Mouse (Mus musculus) E14TG2a.4 (cell line): ENCODE measurements at regions not wholly inside any gene's neighbourhood (a gene's known extent, or its start where the extent isn't known, plus 50 kb on each side); places are given as distances from the start of the nearest gene placed in this dataset.

ENCODE experiments used
- CTCF ChIP-seq: conservative IDR thresholded peaks from 2 replicates; pipeline ENCODE4 v1.5.1; 2014; ENCODE audit warnings: low read length
- POU5F1 ChIP-seq: IDR thresholded peaks from 2 replicates; pipeline ENCODE4 v1.6.1; 2014; ENCODE audit warnings: low read length, borderline replicate concordance

DNA sequence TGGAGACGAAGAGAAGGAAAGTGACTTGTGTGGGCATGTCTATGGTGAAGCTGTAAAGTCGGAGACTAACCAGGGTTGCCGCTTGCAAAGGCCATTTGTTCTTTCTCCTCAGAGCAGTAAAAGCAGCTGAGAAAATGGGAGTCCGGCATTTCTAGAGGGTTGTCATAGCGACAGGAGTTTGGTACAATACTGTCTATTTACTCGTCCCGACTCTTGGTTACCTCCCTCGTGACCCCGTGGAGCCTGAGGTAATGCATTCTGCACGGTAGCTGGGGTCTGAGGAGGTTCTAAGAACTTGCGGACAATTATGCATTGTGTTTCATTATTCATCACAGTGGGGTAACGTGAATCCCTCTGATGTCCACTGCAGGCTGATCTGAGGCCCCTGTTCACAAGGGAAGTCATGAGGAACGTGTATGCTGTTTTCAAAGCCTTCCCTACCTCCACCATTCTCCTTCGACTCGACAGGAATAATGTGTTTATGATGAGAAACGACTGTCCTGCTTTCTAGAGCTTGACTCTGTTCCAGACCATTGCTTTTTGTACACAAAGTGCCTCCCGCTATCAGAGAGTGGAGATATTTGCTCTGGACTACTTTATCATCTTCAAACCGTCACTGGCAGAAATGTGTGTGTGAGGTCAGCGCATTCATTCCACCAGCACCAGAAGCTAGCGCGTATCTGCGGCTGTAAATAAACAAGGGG, 55.1 kb upstream of the Ednrb start:
- TF ChIP-seq CTCF (no peak), POU5F1 (no peak)
